Mouse (Mus musculus): ENCODE data around the gene Myo1h.

Myo1h gene

GRCm38 (mm10) chr5:114359586-114359985, 70.6 kb downstream of the Myo1h start:
- DNase-seq (ENCODE audit: extremely low read depth, low read depth): no peak

GRCm38 (mm10) chr5:114360968-114361367, 72.0 kb downstream of the Myo1h start:
- no peak for DNase-seq (ENCODE audit: extremely low read depth, low read depth)

GRCm38 (mm10) chr5:114365043-114365752, 76.2 kb downstream of the Myo1h start:
- DNase-seq (ENCODE audit: extremely low read depth, low read depth): no peak

- DNase-seq (ENCODE audit: extremely low read depth, low read depth): no peak
Measured at GRCm38 (mm10) chr5:114368121-114368520, 79.2 kb downstream of the Myo1h start.

- no peak for DNase-seq (ENCODE audit: extremely low read depth, low read depth)
Measured at GRCm38 (mm10) chr5:114368803-114369496, 80.0 kb downstream of the Myo1h start.

- no peak for DNase-seq (ENCODE audit: extremely low read depth, low read depth)
Measured at GRCm38 (mm10) chr5:114369921-114370320, 81.0 kb downstream of the Myo1h start.

- DNase-seq (ENCODE audit: extremely low read depth, low read depth): no peak
Measured at GRCm38 (mm10) chr5:114370371-114370776, 81.4 kb downstream of the Myo1h start.

- DNase-seq (ENCODE audit: extremely low read depth, low read depth): peak; percentile 74
Measured at GRCm38 (mm10) chr5:114371331-114371730, 82.4 kb downstream of the Myo1h start.

- DNase-seq (ENCODE audit: extremely low read depth, low read depth): no peak
Measured at GRCm38 (mm10) chr5:114371731-114372473, 82.9 kb downstream of the Myo1h start.

GRCm38 (mm10) chr5:114372565-114372964, 83.6 kb downstream of the Myo1h start:
- no peak for DNase-seq (ENCODE audit: extremely low read depth, low read depth)

- DNase-seq (ENCODE audit: extremely low read depth, low read depth): no peak
Measured at GRCm38 (mm10) chr5:114373174-114373573, 84.2 kb downstream of the Myo1h start.

- no peak for DNase-seq (ENCODE audit: extremely low read depth, low read depth)
Measured at GRCm38 (mm10) chr5:114373581-114373980, 84.6 kb downstream of the Myo1h start.

- DNase-seq (ENCODE audit: extremely low read depth, low read depth): peak; percentile 91
Measured at GRCm38 (mm10) chr5:114374409-114375213, 85.6 kb downstream of the Myo1h start.

GRCm38 (mm10) chr5:114378177-114378920, 89.4 kb downstream of the Myo1h start:
- DNase-seq (ENCODE audit: extremely low read depth, low read depth): peak; percentile 50

GRCm38 (mm10) chr5:114378936-114379335, 90.0 kb downstream of the Myo1h start:
- DNase-seq (ENCODE audit: extremely low read depth, low read depth): no peak

GRCm38 (mm10) chr5:114379763-114380162, 90.8 kb downstream of the Myo1h start:
- no peak for DNase-seq (ENCODE audit: extremely low read depth, low read depth)

GRCm38 (mm10) chr5:114380209-114381012, 91.4 kb downstream of the Myo1h start, which contains the start of the genes Kctd10 and Ube3b:
Gene Kctd10 (minus strand): TSS chr5:114380508.
Gene Ube3b (plus strand): TSS chr5:114380607.
- DNase-seq (ENCODE audit: extremely low read depth, low read depth): peak; percentile 91

GRCm38 (mm10) chr5:114381013-114381351, 92.0 kb downstream of the Myo1h start:
- peak; percentile 16 for DNase-seq (ENCODE audit: extremely low read depth, low read depth)

- peak; percentile 22 for DNase-seq (ENCODE audit: extremely low read depth, low read depth)
Measured at GRCm38 (mm10) chr5:114383184-114383904, 94.4 kb downstream of the Myo1h start.
